Mouse (Mus musculus) forebrain, embryonic 16.5 days (tissue): ENCODE measurements at regions not wholly inside any gene's neighbourhood (a gene's known extent, or its start where the extent isn't known, plus 50 kb on each side); places are given as distances from the start of the nearest gene placed in this dataset.

ENCODE experiments used
- ATAC-seq: fragments of 200-750 bp; cut with Nextera tagmentation; 2 replicates; pipeline ENCODE4 v1.8.0; 2017; ENCODE audit warnings: mild to moderate bottlenecking, moderate library complexity
- H3K27ac ChIP-seq: fragments of 300-500 bp; sonication (generic); 2 replicates; pipeline ENCODE4 v1.5.1; 2014; ENCODE audit warnings: low read length, control low read depth
- H3K27me3 ChIP-seq: fragments of 300-500 bp; sonication (generic); replicated peaks from 2 replicates; pipeline ENCODE4 v1.6.1; 2014; ENCODE audit warnings: low read length; ENCODE audit not compliant: control insufficient read depth, insufficient read depth
- H3K36me3 ChIP-seq: fragments of 300-500 bp; sonication (generic); 2 replicates; pipeline ENCODE4 v1.6.1; 2014; ENCODE audit not compliant: control insufficient read depth, insufficient read depth
- H3K4me1 ChIP-seq: fragments of 300-500 bp; sonication (generic); replicated peaks from 2 replicates; pipeline ENCODE4 v1.6.1; 2014; ENCODE audit warnings: low read length; ENCODE audit not compliant: control insufficient read depth, insufficient read depth
- H3K4me2 ChIP-seq: fragments of 300-500 bp; sonication (generic); 2 replicates; pipeline ENCODE4 v1.6.1; 2014; ENCODE audit warnings: mild to moderate bottlenecking, low read length, control low read depth
- H3K4me3 ChIP-seq: fragments of 300-500 bp; sonication (generic); replicated peaks from 2 replicates; pipeline ENCODE4 v1.5.1; 2014; ENCODE audit warnings: mild to moderate bottlenecking, low read length, control low read depth
- H3K9ac ChIP-seq: fragments of 300-500 bp; sonication (generic); replicated peaks from 2 replicates; pipeline ENCODE4 v1.6.1; 2014; ENCODE audit warnings: low read depth, low read length, control low read depth
- H3K9me3 ChIP-seq: fragments of 300-500 bp; sonication (generic); 2 replicates; pipeline ENCODE4 v1.6.1; 2016; ENCODE audit warnings: low read length; ENCODE audit not compliant: control insufficient read depth
- WGBS: fragments of 180-500 bp; shearing (Covaris S2); extraction: QIAGEN DNeasy Blood & Tissue Kit; methylation state at CpG from one replicate; pipeline ENCODE4 v1.1.7; 2014; 5-methylcytosine and 5-hydroxymethylcytosine counted together

DNA sequence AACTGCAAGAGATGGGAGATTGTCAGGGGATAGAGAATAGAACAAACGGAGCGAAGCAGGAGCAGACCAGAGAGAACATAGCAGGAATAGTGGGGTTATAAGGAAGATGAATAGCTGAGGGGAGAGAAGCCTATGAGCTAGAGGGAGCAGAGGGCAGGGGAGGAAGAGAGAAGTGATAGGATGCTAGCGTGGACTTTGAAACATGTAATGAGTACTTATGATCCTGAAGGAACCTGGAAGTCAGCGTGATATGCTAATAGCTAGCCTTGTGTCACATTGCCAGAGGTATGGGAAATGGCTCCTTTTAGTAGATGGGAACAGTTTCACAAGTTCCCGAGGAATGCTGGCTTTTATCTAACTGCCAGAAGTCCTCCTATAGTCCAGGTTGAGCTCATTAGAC is 51.8 kb downstream of the Calml3 start:
- no peak for ATAC-seq
- H3K27me3 ChIP-seq: no peaks in the 10 kb centered on the region
- H3K4me3 ChIP-seq: no peak overlapping the region
- no peaks in the 10 kb centered on the region for H3K36me3 ChIP-seq
- no peaks in the 10 kb centered on the region for H3K9me3 ChIP-seq
- H3K27ac ChIP-seq: no peak overlapping the region
- no peak overlapping the region for H3K4me2 ChIP-seq
- no peak overlapping the region for H3K9ac ChIP-seq
- no peaks in the 10 kb centered on the region for H3K4me1 ChIP-seq
- 94% methylated on average over 5 of the region's 5 CpGs for WGBS

DNA sequence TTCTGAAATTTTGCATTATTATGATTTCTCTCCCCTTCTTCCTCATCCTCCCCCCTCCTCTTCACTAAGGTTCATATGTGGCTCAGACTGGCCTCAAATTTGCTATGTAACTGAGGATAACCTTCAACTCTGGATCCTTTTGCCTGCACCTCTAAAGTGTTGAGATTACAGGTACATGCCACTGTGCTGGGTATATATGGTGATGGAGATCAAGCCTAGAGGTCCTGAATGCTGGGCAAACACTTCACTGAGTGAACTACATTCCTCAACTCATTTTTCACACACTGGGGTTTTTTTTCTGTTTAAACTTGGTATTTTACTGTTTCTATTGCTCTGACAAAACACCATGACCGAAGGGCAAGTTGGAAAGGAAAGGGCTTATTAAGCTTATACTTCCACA is 52.9 kb downstream of the Calml3 start:
- Histone ChIP-seq H3K27me3 (no peaks in the 10 kb centered on the region), H3K9me3 (no peaks in the 10 kb centered on the region), H3K27ac (no peak overlapping the region), H3K9ac (no peak overlapping the region), H3K36me3 (no peaks in the 10 kb centered on the region), H3K4me3 (no peak overlapping the region), H3K4me2 (no peak overlapping the region), H3K4me1 (no peaks in the 10 kb centered on the region)
- WGBS: 82% methylated on average over 1 of the region's 1 CpGs
- ATAC-seq: no peak

DNA sequence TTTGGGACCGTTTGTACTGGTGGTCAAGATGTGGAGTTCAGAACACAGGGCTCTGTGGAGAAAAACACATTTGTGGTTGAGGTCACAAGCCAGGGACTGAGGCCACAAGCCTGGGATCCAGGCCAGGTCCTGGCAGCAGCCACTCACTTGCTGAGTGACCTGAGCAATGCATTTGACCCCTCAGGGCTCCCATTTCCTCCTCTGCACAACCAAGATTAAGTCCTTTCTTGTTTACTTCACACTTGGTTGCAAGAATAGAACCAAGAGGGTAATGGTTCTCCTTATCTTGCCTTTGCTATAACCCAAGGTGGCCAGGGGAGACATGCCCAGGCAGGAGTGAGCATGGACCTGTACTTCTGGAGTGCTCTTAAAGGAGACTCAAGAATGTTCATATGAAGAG is 53.4 kb downstream of the Calml3 start:
- Histone ChIP-seq H3K4me2 (no peak overlapping the region), H3K27ac (no peak overlapping the region), H3K27me3 (no peaks in the 10 kb centered on the region), H3K36me3 (no peaks in the 10 kb centered on the region), H3K9me3 (no peaks in the 10 kb centered on the region), H3K4me1 (no peaks in the 10 kb centered on the region), H3K4me3 (no peak overlapping the region), H3K9ac (no peak overlapping the region)
- 73% methylated on average over 1 of the region's 1 CpGs for WGBS
- ATAC-seq: no peak

DNA sequence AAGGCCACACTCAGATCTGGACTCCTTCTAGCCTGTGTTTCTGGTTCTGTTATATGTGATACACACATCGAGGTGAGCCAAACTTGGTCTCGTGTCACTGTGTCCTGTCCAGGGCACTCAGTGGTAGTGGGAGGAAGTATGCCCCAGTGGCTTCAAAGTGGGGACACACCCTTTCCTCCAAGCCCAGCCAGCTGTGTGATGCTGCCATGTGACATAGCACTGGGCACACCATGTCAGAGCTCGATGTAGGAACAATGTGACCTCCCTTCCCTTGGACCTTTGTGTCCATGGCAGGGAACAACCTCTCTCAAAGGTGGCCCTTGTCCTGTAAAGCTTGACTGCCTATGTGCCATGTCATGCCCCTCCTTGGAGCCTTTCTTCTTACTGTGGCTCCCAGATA is 54.5 kb downstream of the Calml3 start:
- no peaks in the 10 kb centered on the region for H3K36me3 ChIP-seq
- 86% methylated on average over 3 of the region's 3 CpGs for WGBS
- H3K9ac ChIP-seq: no peak overlapping the region
- H3K27me3 ChIP-seq: no peaks in the 10 kb centered on the region
- H3K4me2 ChIP-seq: no peak overlapping the region
- H3K4me1 ChIP-seq: no peaks in the 10 kb centered on the region
- H3K9me3 ChIP-seq: no peaks in the 10 kb centered on the region
- ATAC-seq: no peak
- H3K4me3 ChIP-seq: no peak overlapping the region
- H3K27ac ChIP-seq: no peak overlapping the region

DNA sequence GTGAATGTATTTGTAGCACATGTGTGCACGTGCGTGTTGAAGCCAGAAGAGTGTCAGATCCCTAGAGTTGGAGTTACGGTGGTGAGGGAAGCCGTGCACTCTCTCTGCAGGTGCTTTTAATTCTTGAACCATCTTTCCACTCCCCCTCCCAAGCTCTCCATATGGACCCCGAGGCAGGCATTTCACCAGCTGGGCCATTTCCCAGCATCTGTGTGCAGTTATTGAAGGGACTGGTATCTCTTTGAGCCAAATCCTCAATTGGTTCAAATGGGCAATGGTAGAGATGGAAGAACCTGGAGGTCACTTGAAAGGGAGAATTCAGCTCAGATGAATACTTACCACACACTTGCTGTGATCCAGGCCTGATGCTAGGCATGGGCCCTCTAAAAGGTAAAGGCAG is 55.3 kb downstream of the Calml3 start:
- H3K4me2 ChIP-seq: no peak overlapping the region
- ATAC-seq: no peak
- no peaks in the 10 kb centered on the region for H3K4me1 ChIP-seq
- no peaks in the 10 kb centered on the region for H3K36me3 ChIP-seq
- no peaks in the 10 kb centered on the region for H3K27me3 ChIP-seq
- no peak overlapping the region for H3K4me3 ChIP-seq
- H3K27ac ChIP-seq: no peak overlapping the region
- H3K9me3 ChIP-seq: no peaks in the 10 kb centered on the region
- no peak overlapping the region for H3K9ac ChIP-seq
- 83% methylated on average over 5 of the region's 5 CpGs for WGBS

DNA sequence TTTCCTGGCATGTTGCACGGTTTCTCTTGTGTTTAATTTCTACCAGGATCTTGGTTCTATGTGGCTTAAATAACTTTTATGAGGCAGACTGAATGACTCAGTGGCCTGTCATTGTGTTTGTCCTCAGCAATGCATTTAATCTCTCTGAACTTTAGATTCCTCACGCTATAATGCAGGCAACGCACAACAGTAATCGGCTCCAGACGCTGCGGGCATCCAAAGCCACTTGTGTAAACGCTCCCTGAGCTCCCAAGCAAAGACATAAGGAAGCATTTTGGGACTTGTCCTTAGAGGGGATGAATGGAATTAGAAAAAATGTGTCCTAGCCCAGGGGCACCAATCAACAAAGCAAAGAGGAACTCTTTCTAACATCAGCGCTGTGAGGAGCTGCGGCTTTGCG is 57.6 kb downstream of the Calml3 start:
- H3K27ac ChIP-seq: no peak overlapping the region
- no peaks in the 10 kb centered on the region for H3K27me3 ChIP-seq
- no peak overlapping the region for H3K4me2 ChIP-seq
- H3K36me3 ChIP-seq: no peaks in the 10 kb centered on the region
- H3K9me3 ChIP-seq: no peaks in the 10 kb centered on the region
- H3K9ac ChIP-seq: no peak overlapping the region
- peaks cover 14% of the 10 kb centered on the region for H3K4me1 ChIP-seq
- 42% methylated on average over 10 of the region's 10 CpGs for WGBS
- no peak for ATAC-seq
- no peak overlapping the region for H3K4me3 ChIP-seq

DNA sequence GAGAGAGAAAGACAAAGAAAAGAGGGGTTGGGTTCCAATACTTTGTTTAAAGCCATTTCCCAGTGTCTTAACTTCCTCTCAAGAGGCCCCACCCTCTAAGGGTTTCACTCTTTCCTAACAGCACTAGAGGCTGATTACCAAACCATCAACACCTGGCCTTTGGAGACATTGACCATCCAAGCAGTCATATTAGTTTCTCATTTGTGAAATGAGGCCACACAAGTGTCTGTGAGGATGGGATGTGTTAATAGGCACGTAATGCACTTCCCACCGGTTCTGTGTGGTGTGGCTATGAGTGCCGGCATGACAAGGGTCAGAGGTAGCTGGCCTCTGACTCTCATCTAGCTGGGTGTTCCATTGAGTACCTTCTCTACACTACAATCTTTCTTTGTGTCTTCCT is 59.2 kb downstream of the Calml3 start:
- Histone ChIP-seq H3K9me3 (no peaks in the 10 kb centered on the region), H3K4me3 (no peak overlapping the region), H3K4me1 (peaks cover 14% of the 10 kb centered on the region), H3K4me2 (no peak overlapping the region), H3K27ac (no peak overlapping the region), H3K9ac (no peak overlapping the region), H3K27me3 (no peaks in the 10 kb centered on the region), H3K36me3 (no peaks in the 10 kb centered on the region)
- WGBS: 89% methylated on average over 3 of the region's 3 CpGs
- no peak for ATAC-seq

DNA sequence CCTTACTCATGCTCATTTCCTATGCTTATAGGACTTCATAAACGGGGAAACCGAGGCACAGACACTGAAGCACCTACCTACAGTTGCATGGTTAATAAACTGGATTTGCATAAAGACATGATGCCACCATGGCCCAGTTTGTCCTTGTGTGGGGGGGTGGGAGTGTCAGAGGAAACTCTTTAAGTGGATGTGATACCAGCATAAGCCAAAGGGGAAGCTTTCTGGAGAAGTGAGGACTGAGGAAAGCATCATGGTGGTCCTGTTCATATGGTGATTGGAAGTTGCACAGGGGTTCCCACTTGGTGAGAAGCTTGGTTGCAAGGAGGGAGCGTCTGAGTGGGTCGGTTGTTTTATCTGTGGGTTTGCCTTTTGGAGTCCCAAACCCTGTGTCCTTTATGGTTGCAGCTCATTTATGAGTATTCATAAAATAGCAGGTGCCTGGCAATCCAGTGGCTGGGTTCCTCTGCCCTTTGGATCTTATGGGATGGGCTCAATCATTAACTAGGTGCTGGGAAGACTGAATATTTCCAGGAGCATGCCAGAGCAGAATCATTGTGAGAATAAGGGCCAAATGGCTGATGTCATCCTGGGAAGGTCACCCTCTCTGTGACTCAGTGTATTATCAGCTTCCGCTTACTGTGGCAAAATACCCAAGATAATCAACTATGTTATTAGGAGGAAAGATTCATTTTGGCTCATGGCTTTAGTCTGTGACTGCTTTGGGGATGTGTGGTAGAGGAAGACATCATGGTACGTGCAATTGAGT is 60.2 kb downstream of the Calml3 start:
- no peak overlapping the region for H3K27ac ChIP-seq
- H3K4me1 ChIP-seq: peaks cover 14% of the 10 kb centered on the region
- no peaks in the 10 kb centered on the region for H3K27me3 ChIP-seq
- no peak overlapping the region for H3K9ac ChIP-seq
- 93% methylated on average over 6 of the region's 6 CpGs for WGBS
- H3K4me3 ChIP-seq: no peak overlapping the region
- ATAC-seq: no peak
- H3K9me3 ChIP-seq: no peaks in the 10 kb centered on the region
- H3K36me3 ChIP-seq: no peaks in the 10 kb centered on the region
- H3K4me2 ChIP-seq: no peak overlapping the region

DNA sequence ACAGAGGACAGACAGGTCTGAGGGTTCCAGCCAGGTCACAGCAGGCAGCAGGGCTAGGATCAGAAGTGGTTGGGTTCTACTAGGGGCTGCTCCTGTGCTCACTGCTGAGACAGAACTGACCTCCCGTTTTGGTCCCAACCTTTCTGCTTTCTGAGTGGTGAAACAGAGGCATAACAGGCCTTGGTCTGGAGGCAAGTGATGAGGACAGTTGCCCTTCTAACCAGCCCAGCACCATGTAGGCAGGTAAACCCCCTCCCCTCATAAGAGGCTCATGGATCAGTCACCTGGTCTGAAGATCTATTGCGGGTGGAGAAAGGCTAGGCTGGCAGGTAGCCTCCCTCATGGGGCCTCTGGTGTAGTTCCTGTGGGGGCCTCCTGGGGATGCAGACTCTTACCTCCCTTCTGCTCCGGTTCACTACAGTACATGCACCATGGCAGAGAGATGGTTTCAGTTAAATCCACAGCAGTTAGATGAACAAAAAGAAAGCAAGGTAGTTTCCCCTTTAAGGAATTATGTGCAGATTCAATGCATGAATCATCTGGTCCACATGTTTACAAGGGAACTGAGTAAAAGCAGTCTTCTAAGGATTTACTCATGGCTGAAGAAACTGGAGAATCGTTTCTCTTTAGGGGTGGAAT is 61.2 kb downstream of the Calml3 start:
- peak overlapping the region; percentile 69 for H3K27ac ChIP-seq
- ATAC-seq: peak; percentile 66
- no peak overlapping the region for H3K4me2 ChIP-seq
- H3K4me3 ChIP-seq: no peak overlapping the region
- H3K9me3 ChIP-seq: no peaks in the 10 kb centered on the region
- no peaks in the 10 kb centered on the region for H3K27me3 ChIP-seq
- H3K4me1 ChIP-seq: peaks cover 14% of the 10 kb centered on the region
- no peak overlapping the region for H3K9ac ChIP-seq
- no peaks in the 10 kb centered on the region for H3K36me3 ChIP-seq
- WGBS: 40% methylated on average over 4 of the region's 4 CpGs
